Mouse (Mus musculus): ENCODE data around the gene Gm21477.
"Not testable (repeated sequence)": the region's sequence is repeated elsewhere in the genome, so short reads cannot be mapped to it uniquely, and the experiment has no call there.

The Gm21477 gene

DNA sequence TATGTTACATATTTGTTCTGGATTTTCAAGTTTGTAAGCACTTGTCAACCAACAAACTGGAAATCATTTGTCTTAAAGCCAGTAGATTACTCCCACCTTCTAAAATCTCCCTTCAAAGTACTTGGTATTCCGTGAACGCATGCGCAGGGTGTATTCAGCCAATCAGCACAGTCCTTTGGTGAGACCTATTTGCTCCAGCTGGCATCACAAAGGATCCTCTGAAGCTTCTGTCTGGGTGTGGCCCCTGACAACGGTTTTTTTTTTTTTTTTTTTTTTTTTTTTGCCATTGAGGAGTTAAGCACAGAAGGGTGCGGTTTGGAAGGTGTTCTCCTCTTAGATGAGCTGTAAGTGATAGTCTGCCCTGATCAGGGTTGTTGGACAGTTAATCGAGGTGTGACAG is at the start of gene Gm21477:
Gm21477 (plus strand) TSS at position 301 of the 400 bp plus-strand sequence.
- DNase-seq: not testable (repeated sequence)

Measured in thymus, adult 18-20 months (tissue).